Mouse (Mus musculus): ENCODE measurements around the gene Med23. TPM values are rescaled to one million over a fixed set of nuclear protein-coding genes. Genes with fewer than 3 reads are reported as not detected.

Med23 gene
- polyA plus RNA-seq, 1 experiment from 2014 or later: 12.1 TPM

- Histone ChIP-seq H3K36me3 (ENCODE audit: insufficient read depth, low read length) (no peaks in the 10 kb centered on the region), H3K9me3 (replicated peaks; ENCODE audit: low read length) (no peaks in the 10 kb centered on the region), H3K9ac (ENCODE audit: low read depth, low read length) (no peak overlapping the region), H3K4me3 (replicated peaks; ENCODE audit: low read depth, low read length) (no peak overlapping the region), H3K27me3 (ENCODE audit: insufficient read depth, low read length) (no peaks in the 10 kb centered on the region), H3K4me1 (replicated peaks; ENCODE audit: insufficient read depth, low read length) (no peaks in the 10 kb centered on the region), H3K4me2 (ENCODE audit: low read length) (no peak overlapping the region), H3K27ac (no peak overlapping the region)
- no peak for TF ChIP-seq CTCF (IDR thresholded peaks at IDR 0.05; ENCODE audit: low read depth)
- ATAC-seq (replicated peaks; ENCODE audit: low FRiP score, low read depth) (no peak), DNase-seq (ENCODE audit: low spot score) (no peak)
- WGBS: 71% methylated on average over 8 of the region's 8 CpGs
These were observed 81.8 kb downstream of the Med23 start for GRCm38 (mm10) chr10:24951575-24951974.

GRCm38 (mm10) chr10:24952549-24952948 is 82.8 kb downstream of the Med23 start:
- ATAC-seq (replicated peaks; ENCODE audit: low FRiP score, low read depth): no peak
- Histone ChIP-seq H3K4me1 (replicated peaks; ENCODE audit: insufficient read depth, low read length) (no peaks in the 10 kb centered on the region), H3K27me3 (ENCODE audit: insufficient read depth, low read length) (no peaks in the 10 kb centered on the region), H3K9me3 (replicated peaks; ENCODE audit: low read length) (no peaks in the 10 kb centered on the region), H3K4me3 (replicated peaks; ENCODE audit: low read depth, low read length) (no peak overlapping the region), H3K9ac (ENCODE audit: low read depth, low read length) (no peak overlapping the region), H3K36me3 (ENCODE audit: insufficient read depth, low read length) (no peaks in the 10 kb centered on the region), H3K27ac (no peak overlapping the region), H3K4me2 (ENCODE audit: low read length) (no peak overlapping the region)
- WGBS: 60% methylated on average over 7 of the region's 7 CpGs
- DNase-seq (ENCODE audit: low spot score): no peak
- TF ChIP-seq CTCF (IDR thresholded peaks at IDR 0.05; ENCODE audit: low read depth): no peak

- Histone ChIP-seq H3K27me3 (ENCODE audit: insufficient read depth, low read length) (no peaks in the 10 kb centered on the region), H3K36me3 (ENCODE audit: insufficient read depth, low read length) (no peaks in the 10 kb centered on the region), H3K4me1 (replicated peaks; ENCODE audit: insufficient read depth, low read length) (no peaks in the 10 kb centered on the region), H3K4me2 (ENCODE audit: low read length) (no peak overlapping the region), H3K9me3 (replicated peaks; ENCODE audit: low read length) (no peaks in the 10 kb centered on the region), H3K4me3 (replicated peaks; ENCODE audit: low read depth, low read length) (no peak overlapping the region), H3K27ac (no peak overlapping the region), H3K9ac (ENCODE audit: low read depth, low read length) (no peak overlapping the region)
- no peak for TF ChIP-seq CTCF (IDR thresholded peaks at IDR 0.05; ENCODE audit: low read depth)
- 79% methylated on average over 6 of the region's 6 CpGs for WGBS
- ATAC-seq (replicated peaks; ENCODE audit: low FRiP score, low read depth) (no peak), DNase-seq (ENCODE audit: low spot score) (no peak)
These were observed 84.1 kb downstream of the Med23 start for GRCm38 (mm10) chr10:24953876-24954275.

GRCm38 (mm10) chr10:24958280-24959042 is 88.7 kb downstream of the Med23 start:
- H3K4me2 ChIP-seq (ENCODE audit: low read length): peak overlapping the region; percentile 35
- no peak overlapping the region for H3K4me3 ChIP-seq (replicated peaks; ENCODE audit: low read depth, low read length)
- H3K9ac ChIP-seq (ENCODE audit: low read depth, low read length): no peak overlapping the region
- peak; percentile 33 for ATAC-seq (replicated peaks; ENCODE audit: low FRiP score, low read depth)
- TF ChIP-seq CTCF (IDR thresholded peaks at IDR 0.05; ENCODE audit: low read depth): no peak
- H3K27me3 ChIP-seq (ENCODE audit: insufficient read depth, low read length): no peaks in the 10 kb centered on the region
- H3K4me1 ChIP-seq (replicated peaks; ENCODE audit: insufficient read depth, low read length): no peaks in the 10 kb centered on the region; the same call in 1 of the 2 replicates
- H3K36me3 ChIP-seq (ENCODE audit: insufficient read depth, low read length): no peaks in the 10 kb centered on the region
- DNase-seq (ENCODE audit: low spot score): no peak
- H3K27ac ChIP-seq: no peak overlapping the region
- no peaks in the 10 kb centered on the region for H3K9me3 ChIP-seq (replicated peaks; ENCODE audit: low read length)
- WGBS: 21% methylated on average over 15 of the region's 15 CpGs

DNA sequence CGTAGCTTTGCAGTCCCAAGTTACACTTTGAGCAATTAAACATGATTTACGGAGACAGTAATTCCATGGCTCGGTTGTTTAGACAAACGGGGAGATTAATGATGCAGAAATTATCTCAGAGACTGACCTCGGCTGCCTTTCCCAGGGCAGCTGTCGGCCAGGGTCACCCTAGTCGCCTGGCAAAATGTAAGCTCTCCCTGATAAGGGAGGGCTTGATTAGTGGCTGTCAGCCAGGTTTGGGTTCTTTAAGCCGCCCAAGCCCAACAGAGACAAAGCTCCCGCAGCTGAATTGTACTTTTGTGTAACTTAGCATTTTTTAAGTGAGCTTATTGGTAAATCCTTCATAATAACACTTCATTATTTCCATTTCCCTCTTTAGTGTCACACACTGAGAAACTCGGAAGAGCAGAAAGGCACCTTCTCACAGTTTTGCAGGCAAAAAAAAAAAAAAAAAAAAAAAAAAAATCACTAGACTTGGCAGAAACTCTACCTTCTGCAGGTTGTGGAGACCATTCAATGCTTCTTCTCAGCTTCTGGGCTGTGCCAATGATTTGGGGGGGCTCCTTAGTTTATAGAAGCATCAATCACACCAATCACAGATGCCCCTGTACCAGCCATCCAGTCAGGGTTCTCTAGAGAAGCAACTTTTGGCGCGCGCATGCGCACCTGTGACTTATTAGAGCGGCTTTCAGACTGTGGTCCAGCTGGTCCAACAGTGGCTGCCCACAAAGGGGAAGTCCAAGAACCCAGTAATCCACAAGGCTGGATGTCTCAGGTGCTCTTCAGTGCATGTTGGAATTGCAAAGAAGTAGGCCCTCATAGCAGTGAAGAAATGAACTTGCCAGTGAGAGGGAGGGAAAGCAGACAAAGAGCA is 89.5 kb downstream of the Med23 start:
- H3K4me2 ChIP-seq (ENCODE audit: low read length): peak overlapping the region; percentile 35
- TF ChIP-seq CTCF (IDR thresholded peaks at IDR 0.05; ENCODE audit: low read depth): no peak
- DNase-seq (ENCODE audit: low spot score): peak; percentile 83
- peak; percentile 73 for ATAC-seq (replicated peaks; ENCODE audit: low FRiP score, low read depth)
- no peaks in the 10 kb centered on the region for H3K9me3 ChIP-seq (replicated peaks; ENCODE audit: low read length)
- no peaks in the 10 kb centered on the region for H3K27me3 ChIP-seq (ENCODE audit: insufficient read depth, low read length)
- no peak overlapping the region for H3K27ac ChIP-seq
- WGBS: 31% methylated on average over 15 of the region's 15 CpGs
- no peaks in the 10 kb centered on the region; the same call in 1 of the 2 replicates for H3K4me1 ChIP-seq (replicated peaks; ENCODE audit: insufficient read depth, low read length)
- H3K36me3 ChIP-seq (ENCODE audit: insufficient read depth, low read length): no peaks in the 10 kb centered on the region
- no peak overlapping the region for H3K4me3 ChIP-seq (replicated peaks; ENCODE audit: low read depth, low read length)
- H3K9ac ChIP-seq (ENCODE audit: low read depth, low read length): no peak overlapping the region

DNA sequence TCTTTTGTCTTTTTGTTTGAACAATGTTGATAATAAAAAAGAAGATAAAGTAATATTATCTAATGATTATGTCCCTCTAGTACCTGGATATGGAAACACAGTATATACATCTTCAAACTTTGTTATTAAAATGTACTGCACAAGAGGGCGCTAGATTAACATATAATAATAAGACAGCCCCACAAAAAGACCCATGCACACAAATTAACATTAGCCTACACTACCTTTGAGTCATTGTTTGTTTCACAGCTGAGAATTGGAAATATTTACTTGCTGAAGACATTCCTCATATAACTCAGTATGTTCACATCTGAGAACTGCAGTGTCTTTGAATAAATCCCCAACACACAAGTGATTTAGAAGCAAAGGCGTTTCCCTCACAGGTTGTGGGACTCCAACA is 91.3 kb downstream of the Med23 start:
- peak; percentile 68 for TF ChIP-seq CTCF (IDR thresholded peaks at IDR 0.05; ENCODE audit: low read depth)

More for the DNA sequence above, 91.3 kb downstream of the Med23 start:
- Histone ChIP-seq H3K4me1 (replicated peaks; ENCODE audit: insufficient read depth, low read length) (no peaks in the 10 kb centered on the region; the same call in 1 of the 2 replicates), H3K36me3 (ENCODE audit: insufficient read depth, low read length) (no peaks in the 10 kb centered on the region), H3K27me3 (ENCODE audit: insufficient read depth, low read length) (no peaks in the 10 kb centered on the region), H3K27ac (no peak overlapping the region), H3K9ac (ENCODE audit: low read depth, low read length) (no peak overlapping the region), H3K4me3 (replicated peaks; ENCODE audit: low read depth, low read length) (no peak overlapping the region), H3K9me3 (replicated peaks; ENCODE audit: low read length) (no peaks in the 10 kb centered on the region), H3K4me2 (ENCODE audit: low read length) (no peak overlapping the region)
- ATAC-seq (replicated peaks; ENCODE audit: low FRiP score, low read depth): no peak
- DNase-seq (ENCODE audit: low spot score): peak; percentile 78
- WGBS: 48% methylated on average over 2 of the region's 2 CpGs
